Mouse (Mus musculus) heart, adult 2 months (tissue): ENCODE measurements around the gene Atf4. TPM values are rescaled to one million over a fixed set of nuclear protein-coding genes. Genes with fewer than 3 reads are reported as not detected.

Experiments
- DNase-seq, 2 experiments: peaks; one replicate each; pipeline ENCODE4 v3.0.0; 2021
- H3K27ac ChIP-seq: fragments of 200-600 bp; 2 replicates; pipeline ENCODE4 v1.8.1; 2022
- H3K27me3 ChIP-seq: fragments of 200-500 bp; 2 replicates; pipeline ENCODE4 v1.6.1; 2012; ENCODE audit warnings: mild to moderate bottlenecking, low read length, inconsistent platforms, mixed read lengths; ENCODE audit not compliant: control insufficient read depth, insufficient read depth
- H3K36me3 ChIP-seq: fragments of 200-500 bp; 2 replicates; pipeline ENCODE4 v1.6.1; 2012; ENCODE audit warnings: low read length, inconsistent platforms; ENCODE audit not compliant: control insufficient read depth, insufficient read depth
- H3K4me1 ChIP-seq: fragments of 200-500 bp; 2 replicates; pipeline ENCODE4 v1.6.1; 2011; ENCODE audit warnings: low read length; ENCODE audit not compliant: control insufficient read depth, insufficient read depth
- H3K4me3 ChIP-seq: fragments of 200-600 bp; 2 replicates; pipeline ENCODE4 v1.8.1; 2022
- H3K79me2 ChIP-seq: fragments of 200-500 bp; replicated peaks from 2 replicates; pipeline ENCODE4 v1.6.1; 2012; ENCODE audit warnings: mild to moderate bottlenecking, inconsistent platforms, low read length, moderate library complexity, mixed read lengths; ENCODE audit not compliant: control insufficient read depth, insufficient read depth
- H3K9ac ChIP-seq: fragments of 200-500 bp; 2 replicates; pipeline ENCODE4 v1.6.1; 2012; ENCODE audit warnings: low read depth, mild to moderate bottlenecking, control low read depth, inconsistent platforms, low read length, mixed read lengths
- CTCF ChIP-seq: fragments of 200-600 bp; IDR thresholded peaks from 2 replicates; pipeline ENCODE4 v1.8.1; 2022; ENCODE audit warnings: antibody characterized with exemption, mild to moderate bottlenecking, moderate library complexity
- EP300 ChIP-seq: fragments of 200-500 bp; IDR thresholded peaks from 2 replicates; pipeline ENCODE4 v1.6.1; 2011; ENCODE audit warnings: low read depth, low read length, control low read depth; ENCODE audit not compliant: insufficient read depth
- POLR2A ChIP-seq: fragments of 200-500 bp; IDR thresholded peaks from 2 replicates; pipeline ENCODE4 v1.6.1; 2011; ENCODE audit warnings: mild to moderate bottlenecking, low read depth, low read length, control low read depth; ENCODE audit not compliant: insufficient read depth
- WGBS: fragments of 180-500 bp; shearing (Covaris S2); methylation state at CpG from one replicate; pipeline ENCODE4 v1.1.7; 2018; 5-methylcytosine and 5-hydroxymethylcytosine counted together
- intact Hi-C: fragments of 180-260 bp; cut with DNase I; formaldehyde crosslinking; loops from one replicate; pipeline ENCODE4 v1.15.1; 2025
- polyA plus RNA-seq: library from polyadenylated mRNA; depleted of rRNA; stranded (reverse); fragments of >200 nt; gene quantifications from 2 replicates; pipeline ENCODE4 v1.2.3, GENCODE M21; 2012
- total RNA-seq, 2 experiments: library from RNA; stranded (reverse); gene quantifications; 2 replicates each; pipeline ENCODE4 v1.2.3; 2021

The Atf4 gene
- total and polyA plus RNA-seq, 3 experiments: 65.6 to 78.5 (median 69.6) TPM

DNA sequence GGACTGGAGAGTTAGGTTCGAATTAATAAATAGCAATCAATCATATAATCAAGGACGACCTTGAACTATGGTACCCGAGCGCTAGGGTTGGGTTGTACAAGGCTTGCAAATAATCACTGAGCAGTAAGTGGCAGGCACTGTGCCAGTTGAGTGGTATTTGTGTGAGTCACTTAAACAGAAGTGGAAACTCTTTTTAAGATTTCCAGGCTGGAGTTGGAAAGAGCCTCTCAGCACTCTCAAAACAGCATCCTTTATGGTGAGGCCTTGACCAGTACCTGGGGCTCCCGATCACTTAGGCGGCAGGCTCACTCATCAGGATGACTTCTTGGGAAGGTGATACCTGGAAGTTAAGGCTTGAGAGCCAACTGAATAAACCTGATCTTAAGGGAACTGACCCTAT is 777 bp upstream of the Atf4 start:
- Histone ChIP-seq H3K9ac (peak overlapping the region; percentile 58), H3K4me1 (peaks cover 16% of the 10 kb centered on the region), H3K4me3 (peak overlapping the region; percentile 100), H3K27me3 (no peaks in the 10 kb centered on the region), H3K27ac (peak overlapping the region; percentile 99), H3K79me2 (no peaks in the 10 kb centered on the region), H3K36me3 (peaks cover 19% of the 10 kb centered on the region)
- TF ChIP-seq POLR2A: no peak
- no peak for TF ChIP-seq CTCF
- TF ChIP-seq EP300: no peak
- DNase-seq: no peak
- intact Hi-C loops: loop anchor here (10.0 kb wide), 2 partner anchors 309 to 941 kb away; partner anchors contain the start of gene Mrtfa
- 34% methylated on average over 6 of the region's 6 CpGs for WGBS

DNA sequence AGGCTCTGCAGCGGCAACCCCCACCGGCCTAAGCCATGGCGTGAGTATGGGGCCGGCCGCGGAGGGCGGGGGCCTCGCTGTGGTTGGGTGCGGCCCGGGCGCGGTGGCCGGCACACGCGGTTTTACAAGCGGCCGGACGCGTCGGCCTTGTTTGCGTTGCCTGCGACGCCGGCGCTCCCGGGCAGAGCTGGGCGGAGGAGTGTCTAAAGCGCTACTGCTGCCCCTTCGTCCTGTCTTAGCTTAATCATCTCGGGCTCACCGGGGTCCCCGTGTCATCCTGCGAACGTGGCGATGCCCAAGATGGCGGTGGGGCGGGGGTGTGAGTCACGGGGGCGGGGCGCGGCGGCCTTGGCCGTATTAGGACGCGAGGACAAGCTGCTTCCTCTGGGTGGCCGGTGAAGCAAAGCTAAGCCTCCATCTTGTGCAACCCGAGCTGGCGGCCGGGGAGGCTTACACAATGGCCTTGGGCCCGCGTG is 700 bp downstream of the Atf4 start:
- peak overlapping the region; percentile 99 for H3K27ac ChIP-seq
- H3K36me3 ChIP-seq: peaks cover 19% of the 10 kb centered on the region
- TF ChIP-seq EP300 (no peak), CTCF (peak; percentile 23; the same call in 1 of the 2 replicates)
- intact Hi-C loops: loop anchor here (1.0 to 10.0 kb wide), 3 partner anchors 21 to 939 kb away; partner anchors contain the start of genes Mief1 and Mrtfa
- no peaks in the 10 kb centered on the region for H3K79me2 ChIP-seq
- no peaks in the 10 kb centered on the region for H3K27me3 ChIP-seq
- peak overlapping the region; percentile 98 for H3K9ac ChIP-seq
- peaks cover 16% of the 10 kb centered on the region for H3K4me1 ChIP-seq
- DNase-seq: peak; percentile 85 to 87
- under 1% methylated on average over 51 of the region's 51 CpGs for WGBS
- H3K4me3 ChIP-seq: peak overlapping the region; percentile 100

DNA sequence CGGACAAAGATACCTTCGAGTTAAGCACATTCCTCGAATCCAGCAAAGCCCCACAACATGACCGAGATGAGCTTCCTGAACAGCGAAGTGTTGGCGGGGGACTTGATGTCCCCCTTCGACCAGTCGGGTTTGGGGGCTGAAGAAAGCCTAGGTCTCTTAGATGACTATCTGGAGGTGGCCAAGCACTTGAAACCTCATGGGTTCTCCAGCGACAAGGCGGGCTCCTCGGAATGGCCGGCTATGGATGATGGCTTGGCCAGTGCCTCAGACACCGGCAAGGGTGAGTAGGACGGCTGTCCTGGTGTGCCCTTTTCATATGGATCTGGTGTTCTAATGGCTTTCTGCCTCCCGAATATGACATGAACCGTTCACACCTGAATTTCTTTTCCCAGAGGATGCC is 1.3 kb downstream of the Atf4 start:
- H3K36me3 ChIP-seq: peaks cover 19% of the 10 kb centered on the region
- H3K27ac ChIP-seq: peak overlapping the region; percentile 99
- no peak for DNase-seq
- peak overlapping the region; percentile 83 for H3K9ac ChIP-seq
- H3K4me3 ChIP-seq: peak overlapping the region; percentile 100
- no peaks in the 10 kb centered on the region for H3K79me2 ChIP-seq
- H3K4me1 ChIP-seq: peaks cover 14% of the 10 kb centered on the region
- no peaks in the 10 kb centered on the region for H3K27me3 ChIP-seq
- intact Hi-C loops: loop anchor here (10.0 kb wide), 2 partner anchors 311 to 939 kb away; partner anchors contain the start of gene Mrtfa
- WGBS: 1% methylated on average over 16 of the region's 16 CpGs
- TF ChIP-seq EP300 (no peak), POLR2A (no peak; the same call in 1 of the 2 replicates), CTCF (no peak)

DNA sequence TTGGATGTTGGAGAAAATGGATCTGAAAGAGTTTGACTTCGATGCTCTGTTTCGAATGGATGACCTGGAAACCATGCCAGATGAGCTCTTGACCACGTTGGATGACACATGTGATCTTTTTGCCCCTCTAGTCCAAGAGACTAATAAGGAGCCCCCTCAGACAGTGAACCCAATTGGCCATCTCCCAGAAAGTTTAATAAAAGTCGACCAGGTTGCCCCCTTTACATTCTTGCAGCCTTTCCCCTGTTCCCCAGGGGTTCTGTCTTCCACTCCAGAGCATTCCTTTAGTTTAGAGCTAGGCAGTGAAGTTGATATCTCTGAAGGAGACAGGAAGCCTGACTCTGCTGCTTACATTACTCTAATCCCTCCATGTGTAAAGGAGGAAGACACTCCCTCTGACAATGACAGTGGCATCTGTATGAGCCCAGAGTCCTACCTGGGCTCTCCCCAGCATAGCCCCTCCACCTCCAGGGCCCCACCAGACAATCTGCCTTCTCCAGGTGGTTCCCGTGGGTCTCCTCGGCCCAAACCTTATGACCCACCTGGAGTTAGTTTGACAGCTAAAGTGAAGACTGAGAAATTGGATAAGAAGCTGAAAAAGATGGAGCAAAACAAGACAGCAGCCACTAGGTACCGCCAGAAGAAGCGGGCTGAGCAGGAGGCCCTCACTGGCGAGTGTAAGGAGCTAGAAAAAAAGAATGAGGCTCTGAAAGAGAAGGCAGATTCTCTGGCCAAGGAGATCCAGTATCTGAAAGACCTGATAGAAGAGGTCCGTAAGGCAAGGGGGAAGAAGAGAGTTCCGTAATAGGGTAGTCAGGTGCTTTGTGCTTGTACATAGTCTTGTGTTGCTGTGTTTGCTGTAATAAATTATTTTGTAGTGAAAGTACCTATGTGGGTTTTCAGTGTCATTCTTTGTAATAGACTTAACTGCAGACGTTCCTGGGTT is 1.9 kb downstream of the Atf4 start:
- peak overlapping the region; percentile 83 for H3K9ac ChIP-seq
- no peaks in the 10 kb centered on the region for H3K27me3 ChIP-seq
- H3K36me3 ChIP-seq: peaks cover 19% of the 10 kb centered on the region
- H3K27ac ChIP-seq: peak overlapping the region; percentile 99
- H3K79me2 ChIP-seq: no peaks in the 10 kb centered on the region
- DNase-seq: no peak
- peaks cover 14% of the 10 kb centered on the region for H3K4me1 ChIP-seq
- H3K4me3 ChIP-seq: peak overlapping the region; percentile 100
- no peak for TF ChIP-seq CTCF
- TF ChIP-seq POLR2A: 0 out of 2 replicates have a peak, but pooled peaks have one; percentile 27
- 38% methylated on average over 12 of the region's 12 CpGs for WGBS
- intact Hi-C loops: loop anchor here (10.0 kb wide), 2 partner anchors 312 to 938 kb away; partner anchors contain the start of gene Mrtfa

DNA sequence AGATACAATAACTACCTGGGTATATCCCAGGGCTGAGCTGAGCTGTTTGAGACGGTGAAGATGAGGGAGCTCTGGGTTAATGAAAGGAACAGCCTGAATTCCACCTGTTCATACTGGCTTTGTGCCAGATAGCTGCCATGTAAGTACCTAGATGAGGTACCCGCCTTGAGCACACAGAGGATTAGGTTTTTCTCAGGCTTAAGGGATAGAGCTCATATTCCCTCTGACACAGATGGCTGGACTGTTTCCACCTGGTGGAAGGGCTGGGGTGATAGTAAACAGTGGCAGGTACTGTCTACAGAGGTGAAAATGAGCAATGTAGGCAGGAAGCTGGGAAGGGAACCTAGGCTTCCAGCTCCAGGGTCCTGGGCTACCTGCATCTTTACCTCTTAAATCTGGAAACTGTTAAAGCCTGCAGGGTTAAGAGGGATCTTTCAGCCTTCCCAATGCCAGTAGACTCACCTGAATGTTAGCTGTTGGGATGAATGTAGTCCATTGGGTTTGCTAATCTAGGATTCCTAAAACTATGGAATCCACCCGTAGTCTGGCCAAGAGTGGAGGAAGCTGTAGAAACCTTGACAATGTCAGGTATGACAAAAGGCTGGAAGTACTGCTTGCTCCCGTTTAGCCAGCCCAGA is 2.7 kb downstream of the Atf4 start:
- Histone ChIP-seq H3K4me3 (no peak overlapping the region), H3K9ac (no peak overlapping the region), H3K79me2 (no peaks in the 10 kb centered on the region), H3K36me3 (peaks cover 19% of the 10 kb centered on the region), H3K27me3 (no peaks in the 10 kb centered on the region), H3K27ac (no peak overlapping the region; the same call in 1 of the 2 replicates), H3K4me1 (peaks cover 14% of the 10 kb centered on the region)
- TF ChIP-seq EP300 (0 out of 2 replicates have a peak, but pooled peaks have one; percentile 17), CTCF (no peak), POLR2A (peak; percentile 51; the same call in 1 of the 2 replicates)
- WGBS: 13% methylated on average over 4 of the region's 4 CpGs
- intact Hi-C loops: loop anchor here (10.0 kb wide), 2 partner anchors 313 to 937 kb away; partner anchors contain the start of gene Mrtfa
- no peak for DNase-seq
